Mouse (Mus musculus) hindbrain, embryonic 10.5 days (tissue): ENCODE data around the gene Sftpa1. TPM values are rescaled to one million over a fixed set of nuclear protein-coding genes. Genes with fewer than 3 reads are reported as not detected.

Source experiments
- DNase-seq: peaks from one replicate; pipeline ENCODE4 v3.0.0-alpha.2; 2017; ENCODE audit warnings: low spot score
- H3K27ac ChIP-seq: fragments of 300-500 bp; sonication (generic); 2 replicates; pipeline ENCODE4 v1.5.1; 2016; ENCODE audit warnings: mild to moderate bottlenecking, moderate library complexity
- H3K27me3 ChIP-seq: fragments of 300-500 bp; sonication (generic); 2 replicates; pipeline ENCODE4 v1.6.1; 2016; ENCODE audit warnings: mild to moderate bottlenecking; ENCODE audit not compliant: poor library complexity, insufficient read depth, severe bottlenecking
- H3K36me3 ChIP-seq: fragments of 300-500 bp; sonication (generic); 2 replicates; pipeline ENCODE4 v1.6.1; 2016; ENCODE audit warnings: mild to moderate bottlenecking, moderate library complexity
- H3K4me1 ChIP-seq: fragments of 300-500 bp; sonication (generic); replicated peaks from 2 replicates; pipeline ENCODE4 v1.6.1; 2016; ENCODE audit warnings: mild to moderate bottlenecking
- H3K4me3 ChIP-seq: fragments of 300-500 bp; sonication (generic); 2 replicates; pipeline ENCODE4 v1.5.1; 2016; ENCODE audit warnings: mild to moderate bottlenecking, moderate library complexity
- H3K9me3 ChIP-seq: fragments of 300-500 bp; sonication (generic); 2 replicates; pipeline ENCODE4 v1.6.1; 2016; ENCODE audit warnings: mild to moderate bottlenecking, moderate library complexity
- WGBS: fragments of 180-500 bp; shearing (Covaris S2); methylation state at CpG from one replicate; pipeline ENCODE4 v1.1.7; 2016; 5-methylcytosine and 5-hydroxymethylcytosine counted together
- polyA plus RNA-seq: library from polyadenylated mRNA; unstranded; fragments of >200 nt; fragmentation: Nextera tagmentation; extraction: Ambion mirVana; gene quantifications from 2 replicates; pipeline ENCODE4 v1.2.1, GENCODE M21; 2016

Sftpa1 gene
- not detected in 2 replicates for polyA plus RNA-seq

DNA sequence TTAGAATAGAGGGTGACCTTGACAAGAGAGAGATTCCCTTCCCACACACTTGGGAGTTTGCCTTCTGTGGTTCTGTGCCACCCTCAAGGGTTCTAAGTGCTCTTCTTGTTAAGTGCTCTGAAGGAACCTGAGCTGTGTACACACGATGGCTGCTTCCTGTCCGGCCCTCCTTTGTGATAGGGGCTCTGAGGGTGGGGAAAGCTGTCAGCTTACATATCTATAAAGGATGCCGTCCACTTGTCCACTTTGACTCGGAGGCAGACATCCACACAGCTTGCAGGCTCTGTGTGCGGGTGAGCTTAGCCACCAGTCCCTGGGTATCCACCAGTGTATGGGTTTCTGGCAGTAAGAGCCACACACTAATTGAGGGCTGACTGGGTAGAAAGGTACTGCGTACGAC lies at the start of gene Sftpa1:
Gene Sftpa1 (plus strand): TSS at position 243 of the 400 bp plus-strand sequence.
- 88% methylated on average over 7 of the region's 7 CpGs for WGBS
- no peaks in the 10 kb centered on the region for H3K27me3 ChIP-seq
- no peak for DNase-seq
- no peak within 1 kb of the TSS for H3K4me3 ChIP-seq
- no peaks in the 10 kb centered on the region for H3K9me3 ChIP-seq
- no peaks in the 10 kb centered on the region for H3K4me1 ChIP-seq
- no peak within 1 kb of the TSS for H3K27ac ChIP-seq
- H3K36me3 ChIP-seq, result no peaks in the 10 kb centered on the region

GRCm38 (mm10) chr14:41082408-41082807 lies 49.2 kb upstream of the Sftpa1 start:
- DNase-seq, result no peak
- Histone ChIP-seq H3K27me3 (no peaks in the 10 kb centered on the region), H3K4me1 (no peaks in the 10 kb centered on the region), H3K4me3 (no peak overlapping the region), H3K27ac (no peak overlapping the region), H3K36me3 (no peaks in the 10 kb centered on the region), H3K9me3 (no peaks in the 10 kb centered on the region)
- 87% methylated on average over 2 of the region's 2 CpGs for WGBS

DNA sequence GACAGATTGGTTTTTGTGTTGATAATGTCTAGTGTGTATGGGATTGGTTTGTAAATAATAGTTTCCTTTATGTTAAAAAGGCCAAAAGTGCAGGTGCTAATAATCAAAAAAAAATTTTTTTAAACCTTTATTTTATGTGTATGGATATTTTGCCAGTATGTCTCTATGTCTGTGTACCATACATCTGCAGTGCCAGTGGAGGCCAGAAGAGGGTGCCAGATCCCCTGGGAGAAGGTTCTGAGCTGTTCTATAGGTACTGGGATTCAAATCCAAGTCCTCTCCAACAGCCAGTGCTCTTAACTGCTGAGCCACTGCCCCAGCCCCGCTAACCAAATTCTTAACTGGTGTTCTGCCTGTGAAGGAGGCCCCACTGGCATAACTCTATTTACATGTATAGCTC lies 44.1 kb upstream of the Sftpa1 start:
- Histone ChIP-seq H3K36me3 (no peaks in the 10 kb centered on the region), H3K27ac (no peak overlapping the region), H3K9me3 (no peaks in the 10 kb centered on the region), H3K4me1 (no peaks in the 10 kb centered on the region), H3K4me3 (no peak overlapping the region), H3K27me3 (no peaks in the 10 kb centered on the region)
- no peak for DNase-seq
- 84% methylated on average over 1 of the region's 1 CpGs for WGBS

- Histone ChIP-seq H3K27me3 (no peaks in the 10 kb centered on the region), H3K36me3 (no peaks in the 10 kb centered on the region), H3K27ac (no peak overlapping the region), H3K4me3 (no peak overlapping the region), H3K4me1 (no peaks in the 10 kb centered on the region), H3K9me3 (no peaks in the 10 kb centered on the region)
- 49% methylated on average over 8 of the region's 8 CpGs for WGBS
- DNase-seq, result peak; percentile 8
Observed at GRCm38 (mm10) chr14:41090777-41091176, 40.8 kb upstream of the Sftpa1 start.

GRCm38 (mm10) chr14:41094114-41094513 lies 37.5 kb upstream of the Sftpa1 start:
- 51% methylated on average over 1 of the region's 1 CpGs for WGBS
- no peak for DNase-seq

DNA sequence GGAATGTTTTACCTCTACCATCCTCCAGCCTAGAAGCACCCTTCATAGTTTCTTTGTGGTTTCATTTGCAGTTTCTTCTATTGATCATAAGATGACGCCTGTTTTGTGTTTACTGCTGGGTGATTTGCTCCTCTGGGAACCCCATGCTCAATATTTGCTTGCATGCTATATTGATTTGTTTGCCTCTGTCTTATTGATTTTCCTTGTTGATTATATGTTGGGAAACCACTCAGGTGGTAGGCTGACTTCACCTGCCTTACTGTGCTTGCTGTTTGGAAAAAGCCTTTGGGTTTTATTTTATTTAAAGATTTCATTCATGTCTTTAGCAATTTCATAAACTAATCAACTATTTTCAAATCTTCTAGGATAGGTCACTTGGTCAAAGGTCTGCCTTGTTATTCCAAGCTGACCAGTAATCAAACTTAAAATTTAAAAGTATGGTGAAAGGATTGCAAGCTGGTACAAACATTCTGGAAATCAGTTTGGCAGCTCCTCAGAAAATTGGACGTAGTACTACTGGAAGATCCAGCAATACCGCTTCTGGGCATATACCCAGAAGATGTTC lies 35.2 kb upstream of the Sftpa1 start:
- Histone ChIP-seq H3K9me3 (no peaks in the 10 kb centered on the region), H3K4me1 (no peaks in the 10 kb centered on the region), H3K27me3 (no peaks in the 10 kb centered on the region), H3K27ac (no peak overlapping the region), H3K36me3 (no peaks in the 10 kb centered on the region), H3K4me3 (no peak overlapping the region)
- WGBS, result 91% methylated on average over 3 of the region's 3 CpGs
- no peak for DNase-seq

More at GRCm38 (mm10) chr14:41094114-41094513, 37.5 kb upstream of the Sftpa1 start:
- H3K27me3 ChIP-seq, result no peaks in the 10 kb centered on the region
- H3K4me3 ChIP-seq, result no peak overlapping the region
- H3K9me3 ChIP-seq, result no peaks in the 10 kb centered on the region
- no peaks in the 10 kb centered on the region for H3K36me3 ChIP-seq
- no peak overlapping the region for H3K27ac ChIP-seq
- H3K4me1 ChIP-seq, result no peaks in the 10 kb centered on the region

GRCm38 (mm10) chr14:41098726-41099125 lies 32.9 kb upstream of the Sftpa1 start:
- Histone ChIP-seq H3K4me1 (no peaks in the 10 kb centered on the region), H3K9me3 (no peaks in the 10 kb centered on the region), H3K27ac (no peak overlapping the region), H3K27me3 (no peaks in the 10 kb centered on the region), H3K4me3 (no peak overlapping the region), H3K36me3 (no peaks in the 10 kb centered on the region)
- 79% methylated on average over 1 of the region's 1 CpGs for WGBS
- no peak for DNase-seq

- 83% methylated on average over 3 of the region's 3 CpGs for WGBS
- no peaks in the 10 kb centered on the region for H3K27me3 ChIP-seq
- no peaks in the 10 kb centered on the region for H3K9me3 ChIP-seq
- no peaks in the 10 kb centered on the region for H3K36me3 ChIP-seq
- H3K4me3 ChIP-seq, result no peak overlapping the region
- DNase-seq, result no peak
- H3K4me1 ChIP-seq, result no peaks in the 10 kb centered on the region
- H3K27ac ChIP-seq, result no peak overlapping the region
Observed at GRCm38 (mm10) chr14:41100712-41101111, 30.9 kb upstream of the Sftpa1 start.

- WGBS, result 85% methylated on average over 5 of the region's 5 CpGs
- Histone ChIP-seq H3K27me3 (no peaks in the 10 kb centered on the region), H3K36me3 (no peaks in the 10 kb centered on the region), H3K4me1 (no peaks in the 10 kb centered on the region), H3K9me3 (no peaks in the 10 kb centered on the region), H3K4me3 (no peak overlapping the region), H3K27ac (no peak overlapping the region)
- DNase-seq, result no peak
Observed at GRCm38 (mm10) chr14:41101242-41101641, 30.3 kb upstream of the Sftpa1 start.

DNA sequence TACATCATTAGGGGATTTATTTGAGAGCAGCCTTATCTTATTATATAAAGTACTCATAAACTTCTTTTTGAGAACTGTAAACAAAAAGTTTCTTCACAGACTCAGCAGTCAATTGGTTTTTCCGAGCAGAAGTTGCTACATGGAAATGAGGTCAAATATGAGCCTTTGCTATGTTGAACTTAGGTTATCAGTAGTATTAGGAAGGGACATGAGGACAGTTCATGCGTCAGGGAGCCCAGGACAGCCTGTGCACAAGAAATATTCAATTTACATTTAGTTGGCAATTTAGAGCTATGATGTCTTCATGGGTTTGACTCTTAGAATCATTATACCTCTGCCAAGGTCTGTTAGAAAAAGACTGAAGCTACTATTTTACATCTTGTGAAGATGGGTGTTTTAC lies 29.3 kb upstream of the Sftpa1 start:
- H3K4me3 ChIP-seq, result no peak overlapping the region
- no peaks in the 10 kb centered on the region for H3K4me1 ChIP-seq
- H3K9me3 ChIP-seq, result no peaks in the 10 kb centered on the region
- H3K27me3 ChIP-seq, result no peaks in the 10 kb centered on the region
- DNase-seq, result no peak
- WGBS, result 81% methylated on average over 2 of the region's 2 CpGs
- no peak overlapping the region for H3K27ac ChIP-seq
- no peaks in the 10 kb centered on the region for H3K36me3 ChIP-seq

DNA sequence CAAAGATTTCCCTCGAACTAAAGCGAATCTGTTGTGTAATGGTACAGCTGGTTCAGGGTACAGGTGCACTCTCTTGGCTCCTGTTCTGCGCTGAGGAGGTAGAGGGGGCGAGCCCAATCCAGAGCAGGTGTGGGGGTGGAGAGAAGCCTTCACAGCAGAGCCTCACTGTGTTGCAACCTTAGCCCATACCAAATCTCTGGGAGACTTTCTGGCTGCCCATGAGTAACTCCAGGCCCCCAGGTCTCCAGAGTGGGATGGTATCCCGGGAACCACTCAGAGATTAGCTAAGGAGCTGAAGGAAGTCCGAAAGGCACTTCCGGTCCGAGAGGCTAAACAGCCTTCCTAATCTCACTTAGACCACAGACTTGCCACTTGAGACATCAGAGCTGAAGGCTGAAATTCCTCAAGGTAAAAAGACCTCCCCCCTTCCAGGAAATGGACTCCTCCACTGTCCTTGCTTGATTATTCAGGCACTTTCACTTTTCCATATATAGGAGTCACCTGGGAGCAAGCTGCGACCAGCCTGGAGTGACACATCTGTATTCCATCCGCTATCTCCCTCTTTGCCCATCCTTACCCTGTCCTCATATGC lies 26.6 kb upstream of the Sftpa1 start, which contains the start of gene Mat1a:
Gene Mat1a (plus strand): TSS at position 183 of the 592 bp plus-strand sequence.
- H3K4me3 ChIP-seq, result no peak within 1 kb of the TSS
- H3K9me3 ChIP-seq, result no peaks in the 10 kb centered on the region
- H3K27ac ChIP-seq, result no peak within 1 kb of the TSS
- WGBS, result 71% methylated on average over 10 of the region's 10 CpGs
- H3K4me1 ChIP-seq, result no peaks in the 10 kb centered on the region
- H3K36me3 ChIP-seq, result no peaks in the 10 kb centered on the region
- no peak for DNase-seq
- no peaks in the 10 kb centered on the region for H3K27me3 ChIP-seq

DNA sequence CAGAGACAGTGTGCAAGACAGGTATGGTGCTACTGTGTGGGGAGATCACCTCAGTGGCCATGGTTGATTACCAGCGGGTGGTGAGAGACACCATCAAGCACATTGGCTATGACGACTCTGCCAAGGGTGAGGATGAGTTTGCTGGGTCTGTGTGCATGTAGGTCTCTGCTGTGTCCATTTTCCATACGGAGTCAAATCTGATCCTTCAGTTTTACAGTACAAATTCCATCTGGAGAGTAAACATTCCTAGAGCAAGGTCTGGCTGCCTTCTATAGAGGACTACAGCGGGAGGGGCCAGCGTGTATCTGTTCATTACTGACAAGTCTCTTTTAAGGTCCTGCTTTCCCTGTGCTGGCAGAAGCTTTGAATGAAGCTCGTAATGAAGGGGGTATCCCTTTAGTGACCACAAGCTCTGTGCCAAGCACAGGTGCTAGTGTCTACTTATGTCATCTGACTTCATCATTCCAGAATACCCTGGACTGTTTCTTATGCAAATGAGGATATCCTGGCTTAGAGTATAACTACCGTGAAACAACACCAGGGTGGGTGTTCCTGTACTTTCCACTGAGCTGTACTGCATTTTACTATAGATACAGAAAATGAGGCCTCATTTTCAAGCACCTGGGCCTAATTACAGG lies 20.4 kb upstream of the Sftpa1 start:
- H3K27ac ChIP-seq, result no peak overlapping the region
- no peak overlapping the region for H3K4me3 ChIP-seq
- no peaks in the 10 kb centered on the region for H3K27me3 ChIP-seq
- no peak for DNase-seq
- H3K36me3 ChIP-seq, result no peaks in the 10 kb centered on the region
- H3K4me1 ChIP-seq, result no peaks in the 10 kb centered on the region
- H3K9me3 ChIP-seq, result no peaks in the 10 kb centered on the region
- 91% methylated on average over 7 of the region's 7 CpGs for WGBS

DNA sequence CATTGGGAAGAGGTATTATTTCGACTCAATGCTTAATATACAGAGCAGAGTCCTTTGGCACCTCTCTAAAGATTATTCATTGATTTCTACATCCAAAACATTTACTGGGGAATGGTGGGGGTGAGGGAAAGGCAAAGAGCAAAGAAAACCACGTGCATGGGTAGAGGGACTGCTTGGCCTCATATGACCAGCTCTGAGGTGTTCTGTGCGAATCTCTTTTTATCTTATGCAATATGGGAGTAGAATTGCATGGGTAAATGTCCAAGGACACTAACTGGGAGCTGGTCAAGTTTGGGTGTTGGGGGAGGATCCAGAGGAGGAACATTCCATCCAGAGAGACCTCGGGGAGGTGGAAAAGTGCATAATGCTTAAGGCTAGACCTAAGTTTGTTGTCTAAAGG lies 18.6 kb upstream of the Sftpa1 start:
- no peaks in the 10 kb centered on the region for H3K4me1 ChIP-seq
- no peak overlapping the region for H3K4me3 ChIP-seq
- no peaks in the 10 kb centered on the region for H3K27me3 ChIP-seq
- no peak for DNase-seq
- no peak overlapping the region for H3K27ac ChIP-seq
- no peaks in the 10 kb centered on the region for H3K36me3 ChIP-seq
- no peaks in the 10 kb centered on the region for H3K9me3 ChIP-seq
- WGBS, result 74% methylated on average over 4 of the region's 4 CpGs
